12 mouse cellular contexts compared by ENCODE assay signal in the genomic region with DNA sequence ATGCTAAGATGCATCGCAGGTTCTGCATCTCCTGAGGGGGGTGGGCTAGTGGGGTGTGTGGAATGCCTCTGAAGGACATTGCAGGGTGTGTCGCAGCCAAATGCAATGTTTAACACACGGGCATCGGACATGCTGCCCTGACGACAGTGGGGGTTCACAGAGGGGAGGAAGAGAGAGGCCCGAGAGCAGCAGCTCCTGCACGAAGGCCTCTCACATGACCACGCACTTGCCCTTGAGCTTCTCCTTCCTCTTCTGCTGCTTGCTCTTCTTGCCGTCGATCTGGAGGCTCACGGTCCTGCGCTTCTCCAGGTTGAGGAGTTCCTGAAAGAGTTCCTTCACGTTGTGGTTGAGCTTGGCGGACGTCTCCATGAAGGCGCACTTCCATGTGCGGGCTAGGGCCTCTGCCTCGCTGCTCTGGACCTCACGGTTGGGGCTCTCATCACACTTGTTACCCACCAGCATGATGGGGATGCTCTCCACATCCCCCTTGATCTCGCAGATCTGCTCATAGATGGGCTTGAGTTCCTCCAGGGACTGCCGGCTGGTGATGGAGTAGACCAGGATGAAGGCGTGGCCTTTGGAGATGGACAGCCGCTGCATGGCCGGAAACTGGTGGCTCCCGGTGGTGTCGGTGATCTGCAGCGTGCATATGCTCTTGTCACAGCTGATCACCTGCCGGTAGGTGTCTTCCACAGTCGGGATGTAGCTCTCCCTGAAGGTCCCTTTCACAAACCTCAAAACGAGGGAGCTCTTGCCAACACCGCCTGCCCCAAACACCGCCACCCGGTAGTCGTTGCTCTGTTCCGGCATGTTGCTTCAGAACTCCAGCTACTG.
"Had no signal": no experiment of that assay in that cellular context is flagged by ENCODE, and none has a peak within 500 bp of the region (broad histone marks: within the 10 kb centered on the region; RNA-seq: fewer than 3 reads in every experiment).

No protein-coding gene starts in this region.

- H3K4me3 ChIP-seq: kidney, embryonic 15.5 days; left cerebral cortex, adult 2 months; limb, embryonic 15.5 days; liver, embryonic 12.5 days; midbrain, embryonic 13.5 days; myocyte had no signal

- H3K27ac ChIP-seq: kidney, embryonic 15.5 days; left cerebral cortex, adult 2 months; limb, embryonic 15.5 days; liver, embryonic 12.5 days; midbrain, embryonic 13.5 days; stomach, postnatal 0 days had no signal

- H3K9me3 ChIP-seq: kidney, embryonic 15.5 days; limb, embryonic 15.5 days; liver, embryonic 12.5 days; midbrain, embryonic 13.5 days had no signal

- ATAC-seq: liver, embryonic 12.5 days; midbrain, embryonic 13.5 days had no signal

- H3K4me1 ChIP-seq: kidney, embryonic 15.5 days; limb, embryonic 15.5 days; liver, embryonic 12.5 days; midbrain, embryonic 13.5 days had no signal

- H3K36me3 ChIP-seq: kidney, embryonic 15.5 days; limb, embryonic 15.5 days; liver, embryonic 12.5 days; midbrain, embryonic 13.5 days had no signal

- DNase-seq: kidney, postnatal 14 days; lung, postnatal 10 days; lung, postnatal 4 days; thymus, adult 2 months; thymus, postnatal 36 days had no signal

- H3K27me3 ChIP-seq: kidney, embryonic 15.5 days; limb, embryonic 15.5 days; liver, embryonic 12.5 days; midbrain, embryonic 13.5 days had no signal
